Mouse (Mus musculus) midbrain, embryonic 13.5 days (tissue): ENCODE data around the gene Mphosph8. TPM values are rescaled to one million over a fixed set of nuclear protein-coding genes. Genes with fewer than 3 reads are reported as not detected.

Experiments used
- ATAC-seq: fragments of 200-750 bp; cut with Nextera tagmentation; 2 replicates; pipeline ENCODE4 v1.8.0; 2017; ENCODE audit warnings: mild to moderate bottlenecking, moderate TSS enrichment, moderate library complexity
- H3K27ac ChIP-seq: fragments of 300-500 bp; sonication (generic); 2 replicates; pipeline ENCODE4 v1.5.1; 2015; ENCODE audit warnings: inconsistent platforms, mild to moderate bottlenecking, moderate library complexity
- H3K27me3 ChIP-seq: fragments of 300-500 bp; sonication (generic); 2 replicates; pipeline ENCODE4 v1.6.1; 2015; ENCODE audit warnings: mild to moderate bottlenecking, inconsistent platforms
- H3K36me3 ChIP-seq: fragments of 300-500 bp; sonication (generic); 2 replicates; pipeline ENCODE4 v1.6.1; 2015; ENCODE audit warnings: mild to moderate bottlenecking, inconsistent platforms
- H3K4me1 ChIP-seq: fragments of 300-500 bp; sonication (generic); replicated peaks from 2 replicates; pipeline ENCODE4 v1.6.1; 2015; ENCODE audit warnings: inconsistent platforms
- H3K4me2 ChIP-seq: fragments of 300-500 bp; sonication (generic); replicated peaks from 2 replicates; pipeline ENCODE4 v1.6.1; 2015; ENCODE audit warnings: moderate library complexity, mild to moderate bottlenecking, inconsistent platforms
- H3K4me3 ChIP-seq: fragments of 300-500 bp; sonication (generic); replicated peaks from 2 replicates; pipeline ENCODE4 v1.5.1; 2015; ENCODE audit warnings: mild to moderate bottlenecking, inconsistent platforms
- H3K9ac ChIP-seq: fragments of 300-500 bp; sonication (generic); replicated peaks from 2 replicates; pipeline ENCODE4 v1.6.1; 2015; ENCODE audit warnings: mild to moderate bottlenecking, inconsistent platforms
- H3K9me3 ChIP-seq: fragments of 300-500 bp; sonication (generic); 2 replicates; pipeline ENCODE4 v1.6.1; 2016; ENCODE audit warnings: mild to moderate bottlenecking, inconsistent platforms
- WGBS: fragments of 180-500 bp; shearing (Covaris S2); methylation state at CpG from one replicate; pipeline ENCODE4 v1.1.7; 2015; 5-methylcytosine and 5-hydroxymethylcytosine counted together
- polyA plus RNA-seq: library from polyadenylated mRNA; unstranded; fragments of >200 nt; fragmentation: Nextera tagmentation; extraction: Ambion mirVana; gene quantifications from 2 replicates; pipeline ENCODE4 v1.2.1, GENCODE M21; 2015

Mphosph8 gene
- polyA plus RNA-seq, 1 experiment from 2014 or later = 52.2 TPM

DNA sequence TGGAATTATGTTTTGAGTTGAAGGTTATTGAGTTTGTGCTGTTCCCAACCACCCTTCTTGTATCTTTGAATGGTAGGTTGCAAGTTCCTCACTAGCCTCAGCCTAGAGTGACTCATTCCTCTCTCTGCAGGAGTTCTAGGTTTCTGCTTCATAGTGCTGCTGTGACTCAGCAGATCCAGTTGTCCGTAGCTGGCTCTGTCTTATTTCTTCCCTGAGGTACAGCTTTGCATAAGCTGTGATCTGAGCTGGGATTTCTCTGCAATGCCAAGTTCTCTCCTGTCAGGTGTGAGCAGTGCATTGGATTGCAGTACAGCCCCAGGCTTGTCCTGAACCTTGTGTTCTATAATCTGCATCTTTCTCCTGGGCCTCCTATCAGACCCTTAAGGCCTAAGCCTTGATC is 21.7 kb downstream of the Mphosph8 start:
- no peaks in the 10 kb centered on the region for H3K27me3 ChIP-seq
- no peak overlapping the region for H3K4me2 ChIP-seq
- H3K27ac ChIP-seq = no peak overlapping the region
- H3K9ac ChIP-seq = no peak overlapping the region
- H3K9me3 ChIP-seq = no peaks in the 10 kb centered on the region
- H3K36me3 ChIP-seq = peaks cover 85% of the 10 kb centered on the region
- H3K4me1 ChIP-seq = no peaks in the 10 kb centered on the region
- no peak for ATAC-seq
- 75% methylated on average over 1 of the region's 1 CpGs for WGBS
- H3K4me3 ChIP-seq = no peak overlapping the region

GRCm38 (mm10) chr14:56695495-56695894 is 27.4 kb downstream of the Mphosph8 start:
- no peak for ATAC-seq
- H3K36me3 ChIP-seq = peaks cover 89% of the 10 kb centered on the region

GRCm38 (mm10) chr14:56697836-56698235 is 29.8 kb downstream of the Mphosph8 start:
- WGBS = 95% methylated on average over 5 of the region's 5 CpGs
- no peak overlapping the region for H3K4me2 ChIP-seq
- no peaks in the 10 kb centered on the region for H3K9me3 ChIP-seq
- ATAC-seq = no peak
- H3K9ac ChIP-seq = no peak overlapping the region
- peaks cover 75% of the 10 kb centered on the region for H3K36me3 ChIP-seq
- no peaks in the 10 kb centered on the region for H3K4me1 ChIP-seq
- no peak overlapping the region for H3K27ac ChIP-seq
- no peaks in the 10 kb centered on the region for H3K27me3 ChIP-seq
- no peak overlapping the region for H3K4me3 ChIP-seq

More at GRCm38 (mm10) chr14:56695495-56695894, 27.4 kb downstream of the Mphosph8 start:
- Histone ChIP-seq H3K27ac (no peak overlapping the region), H3K9ac (no peak overlapping the region), H3K9me3 (no peaks in the 10 kb centered on the region), H3K4me3 (no peak overlapping the region), H3K4me1 (no peaks in the 10 kb centered on the region), H3K4me2 (no peak overlapping the region), H3K27me3 (no peaks in the 10 kb centered on the region)
- 90% methylated on average over 3 of the region's 3 CpGs for WGBS

GRCm38 (mm10) chr14:56702644-56703043 is 34.6 kb downstream of the Mphosph8 start:
- H3K4me1 ChIP-seq = no peaks in the 10 kb centered on the region
- ATAC-seq = no peak
- H3K27ac ChIP-seq = no peak overlapping the region
- H3K4me3 ChIP-seq = no peak overlapping the region
- no peaks in the 10 kb centered on the region for H3K9me3 ChIP-seq
- H3K27me3 ChIP-seq = no peaks in the 10 kb centered on the region
- no peak overlapping the region for H3K4me2 ChIP-seq
- peaks cover 29% of the 10 kb centered on the region for H3K36me3 ChIP-seq
- whole genome bisulfite sequencing = 93% methylated on average over 4 of the region's 4 CpGs
- no peak overlapping the region for H3K9ac ChIP-seq

DNA sequence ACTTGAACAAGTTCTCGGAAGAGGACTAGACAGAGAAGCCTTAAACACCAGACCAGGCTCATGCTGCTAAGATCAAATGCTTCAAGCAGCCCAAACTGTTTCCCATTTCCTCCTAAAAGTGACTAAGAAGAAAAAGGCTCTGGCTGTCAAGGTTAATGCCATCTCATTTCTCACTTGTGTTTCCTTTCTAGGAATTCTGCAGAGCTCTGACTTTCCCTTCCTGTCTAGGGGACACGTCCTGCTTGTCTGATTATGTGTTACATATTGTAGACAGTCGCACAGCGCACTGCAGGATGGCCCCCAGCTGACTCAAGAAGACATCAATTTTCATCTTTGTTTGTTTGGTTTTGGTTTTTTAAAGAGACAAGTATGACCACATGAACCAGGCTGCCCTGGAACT is 37.6 kb downstream of the Mphosph8 start:
- Histone ChIP-seq H3K4me1 (no peaks in the 10 kb centered on the region), H3K4me3 (no peak overlapping the region), H3K9ac (no peak overlapping the region), H3K27me3 (no peaks in the 10 kb centered on the region), H3K9me3 (no peaks in the 10 kb centered on the region), H3K36me3 (peaks cover 4% of the 10 kb centered on the region), H3K27ac (no peak overlapping the region), H3K4me2 (no peak overlapping the region)
- WGBS = 84% methylated on average over 4 of the region's 4 CpGs
- no peak for ATAC-seq

DNA sequence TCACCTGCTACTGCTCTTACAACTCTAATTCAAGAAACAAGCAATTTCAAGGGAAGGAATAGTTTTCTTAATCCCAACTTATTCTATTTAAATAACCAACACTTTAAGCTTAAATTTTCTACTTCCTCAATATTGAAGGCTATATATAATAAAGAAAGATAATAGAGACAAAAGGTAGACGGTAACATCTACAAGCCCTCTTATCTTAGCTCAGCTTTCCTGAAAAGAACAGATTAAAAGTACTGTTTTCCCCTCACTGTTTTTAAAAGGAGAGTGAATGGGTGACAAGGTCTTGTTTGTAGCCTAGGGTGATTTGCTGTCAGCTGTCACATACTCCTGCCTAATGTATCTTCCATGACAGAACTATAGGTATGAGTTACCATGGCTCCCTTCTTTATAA is 58.4 kb downstream of the Mphosph8 start:
- H3K9me3 ChIP-seq = no peaks in the 10 kb centered on the region
- 88% methylated on average over 1 of the region's 1 CpGs for WGBS
- no peak for ATAC-seq

DNA sequence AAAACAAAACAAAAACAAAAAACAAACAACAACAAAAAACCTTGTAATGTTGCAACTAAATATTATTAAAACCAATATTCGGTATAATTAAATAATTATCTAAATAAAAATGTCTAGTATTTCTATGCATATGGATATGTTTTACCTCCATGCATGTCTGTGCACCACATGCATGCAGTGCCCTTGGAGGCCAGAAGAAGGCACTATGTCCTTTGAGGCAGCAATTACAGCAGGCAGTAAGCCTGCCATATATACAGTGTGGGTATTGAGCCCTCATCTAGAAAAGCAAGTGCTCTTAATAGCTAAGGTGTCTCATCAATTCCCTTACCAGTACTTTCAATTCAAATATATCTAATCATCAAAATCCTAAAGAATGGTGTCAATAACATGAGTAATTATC is 72.1 kb downstream of the Mphosph8 start:
- Histone ChIP-seq H3K36me3 (peaks cover 13% of the 10 kb centered on the region), H3K4me1 (no peaks in the 10 kb centered on the region), H3K4me3 (no peak overlapping the region), H3K27ac (no peak overlapping the region), H3K27me3 (no peaks in the 10 kb centered on the region), H3K4me2 (no peak overlapping the region), H3K9me3 (no peaks in the 10 kb centered on the region), H3K9ac (no peak overlapping the region)
- no peak for ATAC-seq
- 97% methylated on average over 1 of the region's 1 CpGs for WGBS

More for the DNA sequence above, 58.4 kb downstream of the Mphosph8 start:
- H3K27me3 ChIP-seq = no peaks in the 10 kb centered on the region
- no peak overlapping the region for H3K27ac ChIP-seq
- H3K4me3 ChIP-seq = no peak overlapping the region
- H3K36me3 ChIP-seq = peaks cover 8% of the 10 kb centered on the region
- H3K9ac ChIP-seq = no peak overlapping the region
- no peaks in the 10 kb centered on the region for H3K4me1 ChIP-seq
- no peak overlapping the region for H3K4me2 ChIP-seq

Other genes starting within 250 kb of the Mphosph8 start
- 10.2 and 11.4 TPM in 2 replicates for gene Cenpj, start 92.8 kb upstream of the Mphosph8 start, polyA plus RNA-seq
- gene Parp4, start 92.6 kb upstream of the Mphosph8 start, polyA plus RNA-seq = 0.87 and 0.92 TPM in 2 replicates
- 47.5 and 51.1 TPM in 2 replicates for gene Pspc1, start 110.1 kb downstream of the Mphosph8 start, polyA plus RNA-seq
- 37.1 and 38.1 TPM in 2 replicates for gene Zmym5, start 143.5 kb downstream of the Mphosph8 start, polyA plus RNA-seq
- gene Zmym2, start 218.4 kb downstream of the Mphosph8 start, polyA plus RNA-seq = 84.8 and 85.8 TPM in 2 replicates